Mouse (Mus musculus) ES-Bruce4 (cell line): ENCODE data around the gene Kremen2.

Experiments used
- CTCF ChIP-seq: IDR thresholded peaks from one replicate; pipeline ENCODE4 v1.8.1; 2011; ENCODE audit warnings: low read depth, low read length
- EP300 ChIP-seq: IDR thresholded peaks from 2 replicates; pipeline ENCODE4 v1.6.1; 2011; ENCODE audit warnings: low read depth, low read length; ENCODE audit not compliant: insufficient read depth
- POLR2A ChIP-seq: IDR thresholded peaks from one replicate; pipeline ENCODE4 v1.8.1; 2011; ENCODE audit warnings: low read length; ENCODE audit not compliant: insufficient read depth

- TF ChIP-seq POLR2A (no peak), EP300 (no peak), CTCF (peak; percentile 70)
These were observed 678 bp upstream of the Kremen2 start for GRCm38 (mm10) chr17:23746311-23746710.
